ENCODE assay signal across 7 mouse cellular contexts in genomic region chr3:104707772-104708144, GRCm38 (mm10).
DNase-seq lines count a peak whose midpoint lies in the region; ATAC-seq and TF ChIP-seq lines count a peak whose summit lies in the region.
"Not testable (repeated sequence)": the region's sequence is repeated elsewhere in the genome, so short reads cannot be mapped to it uniquely, and the experiment has no call there.

No protein-coding gene starts in this region.

- 38% methylated on average over 1 of the region's 1 CpGs for WGBS in embryonic facial prominence, embryonic 14.5 days
- 73% methylated on average over 1 of the region's 1 CpGs for WGBS in hindbrain, embryonic 12.5 days
- 36% methylated on average over 1 of the region's 1 CpGs for WGBS in intestine, postnatal 0 days
- 50% methylated on average over 1 of the region's 1 CpGs for WGBS in liver, embryonic 12.5 days (ENCODE audit: insufficient replicate concordance)
- 22% methylated on average over 1 of the region's 1 CpGs for WGBS in lung, postnatal 0 days
- WGBS in neural tube, embryonic 14.5 days = 75% methylated on average over 1 of the region's 1 CpGs

- peak; percentile 21 for DNase-seq in CD4-positive, CD25-positive, alpha-beta regulatory T cell, adult 2 months (ENCODE audit: low read depth, low spot score)
- peak; percentile 11 for DNase-seq in embryonic facial prominence, embryonic 14.5 days (ENCODE audit: low spot score)
- DNase-seq in lung, postnatal 0 days (ENCODE audit: low spot score) = not testable (repeated sequence)

- not testable (repeated sequence) for TF ChIP-seq CTCF in intestine, postnatal 0 days (IDR thresholded peaks at IDR 0.05; ENCODE audit: low read depth); lung, postnatal 0 days (IDR thresholded peaks at IDR 0.05)

- H3K9me3 ChIP-seq in embryonic facial prominence, embryonic 14.5 days (ENCODE audit: control insufficient read depth, low read length); hindbrain, embryonic 12.5 days (replicated peaks); intestine, postnatal 0 days (ENCODE audit: control insufficient read depth); liver, embryonic 12.5 days (replicated peaks); lung, postnatal 0 days (ENCODE audit: low read length); neural tube, embryonic 14.5 days (ENCODE audit: control insufficient read depth, low read length): not testable (repeated sequence)

- H3K36me3 ChIP-seq in embryonic facial prominence, embryonic 14.5 days (ENCODE audit: control insufficient read depth, insufficient read depth, low read length); hindbrain, embryonic 12.5 days; intestine, postnatal 0 days (ENCODE audit: control insufficient read depth, insufficient read depth); liver, embryonic 12.5 days; lung, postnatal 0 days (ENCODE audit: insufficient read depth, low read length); neural tube, embryonic 14.5 days (ENCODE audit: control insufficient read depth, insufficient read depth, low read length): not testable (repeated sequence)

- H3K4me3 ChIP-seq in embryonic facial prominence, embryonic 14.5 days (ENCODE audit: low read depth, low read length); hindbrain, embryonic 12.5 days; intestine, postnatal 0 days (ENCODE audit: low read depth, low read length); liver, embryonic 12.5 days; lung, postnatal 0 days (ENCODE audit: low read depth, low read length); neural tube, embryonic 14.5 days (ENCODE audit: low read depth, low read length): not testable (repeated sequence)

- not testable (repeated sequence) for H3K27ac ChIP-seq in embryonic facial prominence, embryonic 14.5 days (replicated peaks; ENCODE audit: low read depth, low read length); hindbrain, embryonic 12.5 days; intestine, postnatal 0 days (ENCODE audit: low read depth, low read length); liver, embryonic 12.5 days; lung, postnatal 0 days (ENCODE audit: low read length); neural tube, embryonic 14.5 days (ENCODE audit: low read depth, low read length)

- H3K27me3 ChIP-seq in embryonic facial prominence, embryonic 14.5 days (replicated peaks; ENCODE audit: control insufficient read depth, insufficient read depth, low read length); hindbrain, embryonic 12.5 days; intestine, postnatal 0 days (replicated peaks; ENCODE audit: control insufficient read depth, insufficient read depth, low read length); liver, embryonic 12.5 days (replicated peaks); lung, postnatal 0 days (replicated peaks; ENCODE audit: insufficient read depth, low read length); neural tube, embryonic 14.5 days (ENCODE audit: control insufficient read depth, insufficient read depth, low read length): not testable (repeated sequence)

- H3K4me1 ChIP-seq in embryonic facial prominence, embryonic 14.5 days (ENCODE audit: control insufficient read depth, insufficient read depth, low read length); hindbrain, embryonic 12.5 days; intestine, postnatal 0 days (replicated peaks; ENCODE audit: control insufficient read depth, insufficient read depth, low read length); liver, embryonic 12.5 days; lung, postnatal 0 days (ENCODE audit: insufficient read depth, low read depth, low read length); neural tube, embryonic 14.5 days (ENCODE audit: control insufficient read depth, insufficient read depth, low read length): not testable (repeated sequence)

- peak; percentile 41; the same call in 1 of the 2 replicates for ATAC-seq in embryonic facial prominence, embryonic 14.5 days (ENCODE audit: low read depth)
- ATAC-seq in hindbrain, embryonic 12.5 days (ENCODE audit: low FRiP score) = peak; percentile 8; the same call in 1 of the 2 replicates
- ATAC-seq in intestine, postnatal 0 days = peak; percentile 31; the same call in 1 of the 2 replicates
- ATAC-seq in liver, embryonic 12.5 days = peak; percentile 44
- ATAC-seq in lung, postnatal 0 days = peak; percentile 29
- peak; percentile 24; the same call in 1 of the 2 replicates for ATAC-seq in neural tube, embryonic 14.5 days (ENCODE audit: low read depth)

- H3K9ac ChIP-seq in embryonic facial prominence, embryonic 14.5 days (ENCODE audit: low read depth, low read length); hindbrain, embryonic 12.5 days; intestine, postnatal 0 days (ENCODE audit: low read depth, low read length); liver, embryonic 12.5 days; lung, postnatal 0 days (replicated peaks; ENCODE audit: low read depth); neural tube, embryonic 14.5 days (replicated peaks; ENCODE audit: low read depth, low read length): not testable (repeated sequence)

- H3K4me2 ChIP-seq in embryonic facial prominence, embryonic 14.5 days (ENCODE audit: low read depth, low read length); hindbrain, embryonic 12.5 days (replicated peaks); intestine, postnatal 0 days (replicated peaks; ENCODE audit: low read depth); liver, embryonic 12.5 days; lung, postnatal 0 days (replicated peaks; ENCODE audit: low read depth, low read length); neural tube, embryonic 14.5 days (ENCODE audit: low read depth, low read length): not testable (repeated sequence)

- not testable (repeated sequence) for TF ChIP-seq EP300 in lung, postnatal 0 days (IDR thresholded peaks at IDR 0.05)
